Mouse (Mus musculus): Measurements from ENCODE around the gene Zfp512b. TPM values are rescaled to one million over a fixed set of nuclear protein-coding genes. Genes with fewer than 3 reads are reported as not detected.

The Zfp512b gene
- polyA plus RNA-seq, 1 experiment from 2014 or later: 30.5 TPM

- Histone ChIP-seq H3K9ac (ENCODE audit: low read length) (no peak overlapping the region), H3K27ac (ENCODE audit: low read depth, low read length) (no peak overlapping the region), H3K9me3 (replicated peaks; ENCODE audit: control insufficient read depth, low read length) (no peaks in the 10 kb centered on the region), H3K4me1 (ENCODE audit: control insufficient read depth, insufficient read depth, low read length) (peaks cover 6% of the 10 kb centered on the region), H3K4me2 (ENCODE audit: low read length) (no peak overlapping the region), H3K36me3 (ENCODE audit: control insufficient read depth, insufficient read depth, low read length) (peaks cover 10% of the 10 kb centered on the region), H3K27me3 (replicated peaks; ENCODE audit: control insufficient read depth, insufficient read depth, low read length) (no peaks in the 10 kb centered on the region), H3K4me3 (ENCODE audit: low read depth, low read length) (no peak overlapping the region)
- WGBS: 75% methylated on average over 5 of the region's 5 CpGs
- DNase-seq (ENCODE audit: low spot score) (no peak), ATAC-seq (no peak)
Observed at GRCm38 (mm10) chr2:181578790-181579618, 13.6 kb downstream of the Zfp512b start.

DNA sequence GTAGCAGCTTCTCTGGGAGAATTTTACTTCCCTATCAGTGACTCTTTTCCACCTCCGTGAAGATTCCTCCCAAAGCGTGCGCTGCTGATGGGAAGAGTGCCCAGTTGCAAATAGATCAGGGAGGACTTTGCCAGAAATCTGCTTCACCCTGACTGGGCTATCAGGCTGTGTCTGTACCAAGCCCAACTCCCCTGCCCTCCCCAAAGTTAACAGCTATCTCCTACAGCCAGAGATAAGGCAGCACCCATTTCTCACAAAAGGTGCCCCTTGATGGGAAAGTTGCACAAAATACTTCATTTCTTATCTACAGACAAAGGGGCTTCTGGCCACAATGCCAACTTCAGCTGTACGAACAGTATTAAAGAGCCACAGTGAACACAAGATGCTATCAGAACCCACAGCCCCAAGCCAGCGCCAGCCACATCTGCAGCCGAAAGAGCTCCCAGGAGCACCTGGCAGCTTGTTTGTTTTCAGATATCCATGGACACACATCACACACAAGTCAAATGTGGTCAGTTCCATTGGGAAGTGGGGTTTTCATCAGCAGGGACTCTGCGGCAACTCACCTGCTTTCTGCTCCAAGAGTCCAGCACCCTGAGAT is 14.5 kb downstream of the Zfp512b start:
- no peak overlapping the region for H3K4me2 ChIP-seq (ENCODE audit: low read length)
- H3K4me3 ChIP-seq (ENCODE audit: low read depth, low read length): no peak overlapping the region
- H3K9ac ChIP-seq (ENCODE audit: low read length): 0 out of 2 replicates have a peak overlapping the region, but pooled peaks have one; percentile 8
- 86% methylated on average over 7 of the region's 7 CpGs for WGBS
- ATAC-seq (no peak), DNase-seq (ENCODE audit: low spot score) (no peak)
- H3K27ac ChIP-seq (ENCODE audit: low read depth, low read length): no peak overlapping the region
- peaks cover 8% of the 10 kb centered on the region; the same call in 1 of the 2 replicates for H3K36me3 ChIP-seq (ENCODE audit: control insufficient read depth, insufficient read depth, low read length)
- H3K4me1 ChIP-seq (ENCODE audit: control insufficient read depth, insufficient read depth, low read length): peaks cover 6% of the 10 kb centered on the region
- no peaks in the 10 kb centered on the region for H3K9me3 ChIP-seq (replicated peaks; ENCODE audit: control insufficient read depth, low read length)
- H3K27me3 ChIP-seq (replicated peaks; ENCODE audit: control insufficient read depth, insufficient read depth, low read length): no peaks in the 10 kb centered on the region

GRCm38 (mm10) chr2:181577126-181577525 is 15.5 kb downstream of the Zfp512b start:
- no peak overlapping the region for H3K4me3 ChIP-seq (ENCODE audit: low read depth, low read length)
- H3K4me1 ChIP-seq (ENCODE audit: control insufficient read depth, insufficient read depth, low read length): peaks cover 5% of the 10 kb centered on the region
- WGBS: 81% methylated on average over 2 of the region's 2 CpGs
- DNase-seq (ENCODE audit: low spot score): no peak
- H3K27ac ChIP-seq (ENCODE audit: low read depth, low read length): no peak overlapping the region
- H3K27me3 ChIP-seq (replicated peaks; ENCODE audit: control insufficient read depth, insufficient read depth, low read length): no peaks in the 10 kb centered on the region
- ATAC-seq: no peak
- H3K9me3 ChIP-seq (replicated peaks; ENCODE audit: control insufficient read depth, low read length): no peaks in the 10 kb centered on the region
- no peak overlapping the region for H3K9ac ChIP-seq (ENCODE audit: low read length)
- H3K36me3 ChIP-seq (ENCODE audit: control insufficient read depth, insufficient read depth, low read length): peaks cover 12% of the 10 kb centered on the region; the same call in 1 of the 2 replicates
- H3K4me2 ChIP-seq (ENCODE audit: low read length): no peak overlapping the region

GRCm38 (mm10) chr2:181576613-181577012 is 16.0 kb downstream of the Zfp512b start:
- H3K9me3 ChIP-seq (replicated peaks; ENCODE audit: control insufficient read depth, low read length): no peaks in the 10 kb centered on the region
- H3K27ac ChIP-seq (ENCODE audit: low read depth, low read length): no peak overlapping the region
- H3K4me3 ChIP-seq (ENCODE audit: low read depth, low read length): no peak overlapping the region
- ATAC-seq (no peak), DNase-seq (ENCODE audit: low spot score) (no peak)
- H3K27me3 ChIP-seq (replicated peaks; ENCODE audit: control insufficient read depth, insufficient read depth, low read length): no peaks in the 10 kb centered on the region
- 87% methylated on average over 2 of the region's 2 CpGs for WGBS
- peaks cover 4% of the 10 kb centered on the region for H3K4me1 ChIP-seq (ENCODE audit: control insufficient read depth, insufficient read depth, low read length)
- H3K36me3 ChIP-seq (ENCODE audit: control insufficient read depth, insufficient read depth, low read length): peaks cover 17% of the 10 kb centered on the region; the same call in 1 of the 2 replicates
- no peak overlapping the region for H3K9ac ChIP-seq (ENCODE audit: low read length)
- H3K4me2 ChIP-seq (ENCODE audit: low read length): no peak overlapping the region

GRCm38 (mm10) chr2:181574921-181575545 is 17.6 kb downstream of the Zfp512b start:
- Histone ChIP-seq H3K4me1 (ENCODE audit: control insufficient read depth, insufficient read depth, low read length) (no peaks in the 10 kb centered on the region), H3K36me3 (ENCODE audit: control insufficient read depth, insufficient read depth, low read length) (peaks cover 19% of the 10 kb centered on the region; the same call in 1 of the 2 replicates), H3K4me2 (ENCODE audit: low read length) (no peak overlapping the region), H3K27me3 (replicated peaks; ENCODE audit: control insufficient read depth, insufficient read depth, low read length) (no peaks in the 10 kb centered on the region), H3K4me3 (ENCODE audit: low read depth, low read length) (no peak overlapping the region), H3K9me3 (replicated peaks; ENCODE audit: control insufficient read depth, low read length) (no peaks in the 10 kb centered on the region), H3K9ac (ENCODE audit: low read length) (no peak overlapping the region), H3K27ac (ENCODE audit: low read depth, low read length) (no peak overlapping the region)
- DNase-seq (ENCODE audit: low spot score): no peak
- ATAC-seq: no peak
- 85% methylated on average over 7 of the region's 7 CpGs for WGBS

DNA sequence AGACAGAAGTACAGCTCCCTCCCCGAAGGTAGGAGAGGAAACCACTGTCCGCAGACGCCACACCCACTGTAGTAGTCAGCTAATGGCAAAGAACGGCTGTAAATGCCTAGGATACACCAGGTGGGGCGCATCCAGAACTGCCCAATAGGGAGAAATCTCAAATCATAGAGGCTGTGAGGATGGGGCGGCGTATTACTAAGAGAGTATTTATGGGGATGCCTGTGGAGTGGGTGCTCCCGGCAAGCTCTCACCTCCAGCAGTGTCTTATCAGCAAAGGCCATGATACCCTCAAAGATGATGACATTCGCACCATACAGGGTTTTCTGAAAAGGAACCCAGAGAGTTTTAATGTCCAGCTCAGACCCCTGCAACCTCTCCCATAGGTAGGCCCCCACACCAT is 18.6 kb downstream of the Zfp512b start:
- H3K27me3 ChIP-seq (replicated peaks; ENCODE audit: control insufficient read depth, insufficient read depth, low read length): no peaks in the 10 kb centered on the region
- ATAC-seq (no peak), DNase-seq (ENCODE audit: low spot score) (no peak)
- H3K4me3 ChIP-seq (ENCODE audit: low read depth, low read length): no peak overlapping the region
- H3K27ac ChIP-seq (ENCODE audit: low read depth, low read length): no peak overlapping the region
- H3K9me3 ChIP-seq (replicated peaks; ENCODE audit: control insufficient read depth, low read length): no peaks in the 10 kb centered on the region
- no peaks in the 10 kb centered on the region for H3K4me1 ChIP-seq (ENCODE audit: control insufficient read depth, insufficient read depth, low read length)
- no peak overlapping the region for H3K4me2 ChIP-seq (ENCODE audit: low read length)
- H3K36me3 ChIP-seq (ENCODE audit: control insufficient read depth, insufficient read depth, low read length): peaks cover 19% of the 10 kb centered on the region; the same call in 1 of the 2 replicates
- WGBS: 92% methylated on average over 9 of the region's 9 CpGs
- H3K9ac ChIP-seq (ENCODE audit: low read length): no peak overlapping the region

GRCm38 (mm10) chr2:181572921-181573920 is 19.4 kb downstream of the Zfp512b start:
- WGBS: 93% methylated on average over 15 of the region's 15 CpGs
- Histone ChIP-seq H3K36me3 (ENCODE audit: control insufficient read depth, insufficient read depth, low read length) (peaks cover 19% of the 10 kb centered on the region; the same call in 1 of the 2 replicates), H3K27me3 (replicated peaks; ENCODE audit: control insufficient read depth, insufficient read depth, low read length) (no peaks in the 10 kb centered on the region), H3K9me3 (replicated peaks; ENCODE audit: control insufficient read depth, low read length) (no peaks in the 10 kb centered on the region), H3K27ac (ENCODE audit: low read depth, low read length) (no peak overlapping the region), H3K9ac (ENCODE audit: low read length) (no peak overlapping the region), H3K4me3 (ENCODE audit: low read depth, low read length) (no peak overlapping the region), H3K4me1 (ENCODE audit: control insufficient read depth, insufficient read depth, low read length) (no peaks in the 10 kb centered on the region), H3K4me2 (ENCODE audit: low read length) (no peak overlapping the region)
- ATAC-seq (no peak), DNase-seq (ENCODE audit: low spot score) (no peak)

DNA sequence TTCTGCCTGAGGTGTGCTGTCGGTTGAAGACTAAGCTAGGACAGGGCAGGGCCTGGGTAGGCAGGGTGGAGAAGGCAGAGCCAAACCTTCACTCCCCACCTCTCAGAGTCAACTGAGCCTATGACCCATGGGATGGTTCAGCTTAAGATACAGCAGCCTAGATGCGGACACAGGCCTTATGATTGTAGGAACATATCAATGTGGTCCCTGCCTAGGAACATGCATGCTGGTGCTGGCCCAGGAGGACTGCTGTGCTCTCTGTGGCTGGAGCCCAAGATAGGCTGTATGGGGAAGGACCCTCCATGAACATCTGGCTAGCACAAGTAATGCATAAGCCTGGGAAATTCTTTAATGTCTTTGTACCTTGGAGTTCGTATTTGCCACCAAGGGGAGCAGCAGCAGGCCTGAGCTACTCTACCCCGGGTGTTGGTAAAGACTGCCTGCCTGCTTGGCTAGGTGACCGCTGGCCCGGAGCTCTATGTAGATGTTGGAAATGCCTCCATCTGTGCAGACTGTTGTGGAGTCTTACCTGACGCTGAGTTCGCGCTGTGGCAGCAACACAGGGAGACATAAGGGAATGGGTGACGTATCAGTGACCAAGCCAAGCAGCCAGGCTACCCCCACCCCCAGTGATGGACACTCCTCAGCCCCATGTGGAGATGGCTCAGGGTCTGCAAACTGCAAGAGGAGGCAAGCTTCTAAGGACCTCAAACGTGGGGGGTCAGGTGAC is 20.5 kb downstream of the Zfp512b start:
- Histone ChIP-seq H3K4me3 (ENCODE audit: low read depth, low read length) (no peak overlapping the region), H3K4me2 (ENCODE audit: low read length) (no peak overlapping the region), H3K27ac (ENCODE audit: low read depth, low read length) (no peak overlapping the region), H3K4me1 (ENCODE audit: control insufficient read depth, insufficient read depth, low read length) (no peaks in the 10 kb centered on the region), H3K36me3 (ENCODE audit: control insufficient read depth, insufficient read depth, low read length) (peaks cover 19% of the 10 kb centered on the region; the same call in 1 of the 2 replicates), H3K9me3 (replicated peaks; ENCODE audit: control insufficient read depth, low read length) (no peaks in the 10 kb centered on the region), H3K27me3 (replicated peaks; ENCODE audit: control insufficient read depth, insufficient read depth, low read length) (no peaks in the 10 kb centered on the region), H3K9ac (ENCODE audit: low read length) (no peak overlapping the region)
- DNase-seq (ENCODE audit: low spot score): no peak
- ATAC-seq: no peak
- WGBS: 90% methylated on average over 11 of the region's 11 CpGs
